Mouse (Mus musculus) spleen, adult 2 months (tissue): Measurements from ENCODE around the gene Cdk5rap3.

ENCODE experiments used
- CTCF ChIP-seq: fragments of 200-500 bp; IDR thresholded peaks from 2 replicates; pipeline ENCODE4 v1.5.1; 2011; ENCODE audit warnings: mild to moderate bottlenecking, inconsistent platforms; ENCODE audit not compliant: insufficient read depth, insufficient read length, insufficient replicate concordance; ENCODE audit errors: extremely low read depth
- POLR2A ChIP-seq: fragments of 200-500 bp; IDR thresholded peaks from 2 replicates; pipeline ENCODE4 v1.6.1; 2011; ENCODE audit warnings: low read depth, low read length, inconsistent platforms

- TF ChIP-seq CTCF (no peak), POLR2A (no peak)
Measured at GRCm38 (mm10) chr11:96877071-96877470, 39.2 kb downstream of the Cdk5rap3 start.
